Mouse (Mus musculus): ENCODE measurements around the gene Dnajc9. TPM values are rescaled to one million over a fixed set of nuclear protein-coding genes. Genes with fewer than 3 reads are reported as not detected.
A peak's percentile ranks its signal among the peaks of the same experiment; 100 is the strongest.

Gene Dnajc9
- total RNA-seq (2021), result 10 to 100 TPM in 1 of 2 experiments, 1 to 10 TPM in 1; 7.3 to 11.8 TPM
- long read RNA-seq, experiment 1, partial matches to known transcripts, result 1 of 6 reads
- long read RNA-seq, experiment 1, other reads (novel, unspliced or antisense), result 1 of 6 reads
- long read RNA-seq, experiment 2, transcript Dnajc9-201 (5 exons, 1,631 nt), result major isoform, 10 of 17 reads
- long read RNA-seq, experiment 2, partial matches to known transcripts, result 4 of 17 reads
- long read RNA-seq, experiment 2, other reads (novel, unspliced or antisense), result 3 of 17 reads

DNA sequence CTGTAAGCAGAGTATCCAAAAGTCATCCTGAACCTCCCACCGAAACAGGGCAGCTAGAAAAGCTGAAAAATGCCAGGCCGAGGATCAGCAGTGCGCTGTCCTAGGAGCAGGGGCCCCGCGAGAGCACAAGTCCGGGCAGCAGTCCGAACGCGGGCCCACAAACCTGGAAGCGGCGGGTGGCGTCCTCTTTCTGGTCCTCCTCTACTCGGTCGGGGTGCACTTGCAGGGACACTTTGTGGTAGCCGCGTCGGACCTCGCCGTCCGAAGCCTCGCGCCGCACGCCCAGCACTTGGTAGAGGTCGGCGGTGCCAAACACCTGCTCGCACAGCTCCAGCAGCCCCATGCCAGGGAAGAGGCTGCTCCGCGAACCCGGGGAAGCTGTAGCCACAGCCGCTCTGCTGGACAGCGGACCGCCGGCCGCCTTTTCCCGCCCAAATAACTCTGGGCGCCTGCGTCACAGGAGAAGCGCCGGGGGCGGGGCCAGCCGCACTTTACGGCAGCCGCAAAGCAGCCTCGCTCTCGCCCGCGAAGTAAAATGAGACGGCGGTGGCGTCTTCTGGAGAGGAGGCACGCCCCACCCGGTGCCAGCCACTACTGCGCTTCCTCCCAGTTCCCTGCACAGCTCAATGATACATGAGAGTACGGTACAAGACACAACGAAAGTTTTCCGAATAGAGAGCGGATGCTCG lies at the start of gene Dnajc9:
Gene Dnajc9, minus strand, starts transcription at position 470 of the 689 bp plus-strand sequence.
- intact Hi-C loops (cut with DNase I), result no loop called here
- DNase-seq, result peak; percentile 90 to 91

DNA sequence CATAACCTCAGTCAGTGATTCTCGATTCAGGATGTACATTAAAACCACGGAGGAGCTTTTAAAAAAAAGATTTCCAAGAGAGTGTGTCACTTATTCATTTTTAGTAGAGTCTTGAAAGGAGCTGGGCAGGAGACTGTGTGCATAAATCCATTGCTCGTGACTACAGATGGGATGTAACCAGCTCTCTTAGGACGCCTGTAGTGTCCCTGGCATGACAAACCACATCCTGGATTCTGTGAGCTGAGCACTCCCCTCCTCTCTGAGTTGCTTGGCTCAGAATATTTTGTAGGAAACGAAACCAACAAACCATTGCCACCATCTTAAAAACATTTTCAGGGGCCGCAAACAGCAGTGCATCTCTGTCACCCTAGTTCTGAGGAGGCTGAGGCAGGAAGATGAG lies 48.3 kb upstream of the Dnajc9 start:
- intact Hi-C loops (cut with DNase I), result no loop called here
- no peak for DNase-seq

DNA sequence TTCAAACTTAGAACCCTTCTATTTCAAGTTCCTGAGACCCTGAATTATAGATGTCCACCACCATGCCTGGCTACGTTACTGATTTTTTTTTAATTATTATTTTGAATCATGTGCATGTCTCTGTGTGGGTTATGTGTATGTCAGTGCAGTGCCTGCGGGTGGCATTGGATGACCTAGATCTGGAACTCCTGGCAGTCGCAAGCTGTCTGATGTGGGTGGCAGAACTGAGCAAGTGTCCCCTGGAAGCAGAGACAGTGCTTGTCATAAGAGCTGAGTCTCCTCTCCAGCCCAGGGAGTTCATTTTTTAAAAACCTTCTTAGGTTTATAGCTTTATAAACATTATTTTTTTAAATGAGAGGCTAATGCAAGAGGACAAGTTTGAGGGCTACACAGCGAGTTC lies 43.7 kb upstream of the Dnajc9 start:
- no peak for DNase-seq
- intact Hi-C loops (cut with DNase I), result no loop called here

DNA sequence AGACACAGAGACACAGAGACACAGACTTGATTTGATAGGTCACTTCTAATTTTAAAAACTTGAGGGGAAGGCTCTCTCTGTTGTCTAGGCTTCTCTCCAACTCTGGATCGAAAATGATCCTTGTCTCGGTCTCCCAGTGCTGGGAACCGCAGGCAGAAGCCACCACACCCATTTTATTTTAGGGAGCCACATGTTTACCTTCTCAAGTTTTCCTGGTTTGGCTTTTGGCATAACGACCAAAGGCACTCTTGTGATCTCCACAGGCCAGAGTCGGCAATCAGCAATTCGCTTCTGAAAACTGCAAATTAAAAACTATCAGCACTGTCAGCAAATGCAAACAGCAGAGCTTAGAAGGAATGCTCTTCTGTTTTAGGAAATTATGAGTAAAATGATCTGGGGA lies 43.0 kb upstream of the Dnajc9 start:
- peak in 1 of 2 experiments; percentile 7 for DNase-seq
- intact Hi-C loops (cut with DNase I), result loop anchor here (2.0 kb wide), 1 partner anchor 31 kb away; no protein-coding TSS in a partner anchor

DNA sequence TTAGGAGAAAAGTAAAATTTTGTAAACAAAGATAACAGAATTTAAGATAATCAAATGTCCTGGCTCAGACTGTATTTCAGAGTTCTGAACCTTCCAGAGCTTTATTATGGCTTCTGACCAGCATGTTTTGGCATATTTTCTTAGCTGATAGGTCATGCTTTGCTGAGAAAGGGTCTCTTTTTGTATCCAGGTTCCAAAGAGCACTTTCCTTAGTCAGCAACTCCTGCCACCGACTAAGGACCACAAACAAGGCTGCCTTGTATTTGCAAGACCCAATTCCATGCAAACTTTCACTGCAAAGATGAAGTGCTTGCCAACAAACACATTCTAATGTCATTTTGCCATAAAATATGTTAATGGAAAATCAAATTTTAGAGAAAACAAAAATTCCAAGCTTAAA lies 41.1 kb upstream of the Dnajc9 start:
- intact Hi-C loops (cut with DNase I), result loop anchor here (2.0 kb wide), 1 partner anchor 29 kb away; no protein-coding TSS in a partner anchor
- no peak for DNase-seq

DNA sequence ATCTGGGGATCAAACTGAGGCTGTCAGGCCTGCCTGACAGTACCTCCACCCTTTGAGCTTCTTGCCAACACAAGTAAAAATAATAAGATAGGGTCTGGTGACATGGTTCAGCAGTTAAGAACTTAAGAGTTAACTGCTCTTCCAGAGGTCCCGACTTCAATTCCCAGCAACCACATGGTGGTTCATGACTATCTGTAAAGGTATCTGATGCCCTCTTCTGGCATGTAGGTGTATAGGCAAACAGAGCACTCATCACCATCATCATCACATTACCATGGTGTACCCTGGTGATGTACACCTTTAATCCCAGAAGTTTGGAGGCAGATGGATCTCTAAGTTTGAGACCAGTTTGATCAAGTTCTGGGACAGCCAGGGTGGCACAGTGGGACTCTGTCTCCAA lies 39.9 kb upstream of the Dnajc9 start:
- intact Hi-C loops (cut with DNase I), result no loop called here
- DNase-seq, result no peak

DNA sequence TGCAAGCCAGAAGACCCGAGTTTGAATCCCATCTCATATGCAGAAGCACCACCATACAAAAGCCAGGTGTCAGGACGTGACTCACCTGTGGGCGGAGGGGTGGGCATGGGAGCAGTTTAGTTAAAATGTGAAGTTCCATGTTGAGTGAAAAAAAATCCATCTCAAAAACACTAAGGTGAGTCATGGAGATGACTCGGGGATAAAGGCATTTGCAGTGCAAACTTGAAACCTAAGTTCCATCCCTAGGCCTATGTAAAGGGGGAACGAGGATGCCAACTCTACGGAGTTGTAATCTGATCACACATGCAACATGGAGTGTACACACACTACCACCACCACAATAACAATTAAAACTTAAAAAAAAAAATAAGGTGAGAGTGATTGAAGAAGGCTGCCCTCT lies 34.3 kb upstream of the Dnajc9 start:
- no peak for DNase-seq
- intact Hi-C loops (cut with DNase I), result no loop called here

DNA sequence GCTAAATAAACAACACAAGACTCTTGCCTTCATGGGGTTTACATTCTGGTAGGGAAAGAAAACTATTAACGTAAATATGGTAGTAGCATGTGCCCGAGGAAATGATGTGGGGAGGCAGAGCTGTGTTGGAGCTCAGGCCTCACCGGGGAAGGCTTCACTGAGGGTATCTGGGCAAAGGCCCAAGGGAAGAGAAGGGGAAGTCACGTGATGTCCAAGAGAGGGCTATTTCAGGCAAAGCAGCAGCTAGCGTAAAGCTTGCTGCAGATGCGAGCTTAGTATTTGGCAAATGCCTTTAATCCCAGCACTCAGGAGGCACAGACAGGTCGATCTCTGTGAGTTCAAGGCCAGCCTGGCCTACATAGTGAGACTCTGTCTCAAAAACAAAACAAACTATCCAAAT lies 33.5 kb upstream of the Dnajc9 start:
- no peak for DNase-seq

DNA sequence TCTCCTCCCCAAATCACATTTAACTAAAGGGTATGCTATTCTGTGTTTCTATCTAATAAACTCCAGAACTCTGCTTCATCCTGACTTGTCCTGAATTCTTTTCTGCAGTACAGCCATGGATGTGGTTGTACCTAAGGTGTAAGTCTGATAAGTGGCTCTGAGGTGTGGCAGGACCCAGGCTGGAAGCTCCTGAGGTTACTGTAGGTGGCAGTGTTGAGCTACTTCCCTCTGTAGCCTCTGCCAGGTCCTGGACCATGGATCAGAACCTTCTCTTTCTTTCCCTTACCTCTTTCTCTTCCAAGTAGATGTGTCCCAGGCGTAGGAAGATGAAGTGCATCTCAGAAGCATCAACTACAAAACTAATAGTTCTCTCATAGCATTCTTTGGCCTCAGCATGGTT lies 11.4 kb upstream of the Dnajc9 start:
- DNase-seq, result no peak
- intact Hi-C loops (cut with DNase I), result loop anchor here (2.0 to 5.0 kb wide), 2 partner anchors 31 to 157 kb away; no protein-coding TSS in a partner anchor

More for the DNA sequence above, 33.5 kb upstream of the Dnajc9 start:
- intact Hi-C loops (cut with DNase I), result no loop called here

DNA sequence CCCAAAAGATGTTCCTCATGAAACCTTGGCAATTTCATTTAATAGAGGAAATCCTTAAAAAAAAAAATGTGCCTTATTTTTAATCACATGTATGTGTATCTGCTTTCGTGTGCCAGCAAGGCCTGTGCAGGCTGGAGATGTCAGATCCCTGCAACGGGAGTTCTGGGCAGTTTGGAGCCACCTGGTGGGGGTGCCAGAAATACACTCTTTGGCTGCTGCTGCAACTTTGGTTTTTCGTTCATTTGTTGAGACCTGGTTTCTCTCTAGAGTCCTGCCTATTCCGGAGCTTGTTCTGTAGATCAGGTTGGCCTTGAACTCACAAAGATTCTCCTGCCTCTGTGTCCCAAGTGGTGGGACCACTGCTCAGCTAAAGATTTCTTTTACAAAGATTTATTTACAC lies 10.2 kb upstream of the Dnajc9 start:
- DNase-seq, result no peak
- intact Hi-C loops (cut with DNase I), result no loop called here

DNA sequence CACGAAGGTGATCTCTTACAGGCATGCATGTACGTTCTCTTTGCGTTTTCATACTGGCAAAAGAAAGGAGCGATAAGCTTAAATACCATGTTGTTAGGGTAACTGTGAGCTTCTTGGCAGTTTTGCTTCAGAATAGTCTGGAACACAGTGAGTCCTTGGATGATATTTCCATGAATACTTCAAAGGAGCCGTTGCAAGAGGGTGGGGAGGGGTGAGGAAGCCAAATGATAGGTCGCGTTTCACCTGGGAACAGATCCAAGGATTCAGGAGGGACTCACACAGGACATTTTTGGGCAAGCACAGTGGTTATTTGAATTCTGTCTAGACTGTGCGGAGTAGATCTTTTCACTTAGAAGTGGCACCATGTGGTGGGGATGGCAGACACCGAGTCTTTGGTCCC lies 8.5 kb upstream of the Dnajc9 start:
- DNase-seq, result no peak

DNA sequence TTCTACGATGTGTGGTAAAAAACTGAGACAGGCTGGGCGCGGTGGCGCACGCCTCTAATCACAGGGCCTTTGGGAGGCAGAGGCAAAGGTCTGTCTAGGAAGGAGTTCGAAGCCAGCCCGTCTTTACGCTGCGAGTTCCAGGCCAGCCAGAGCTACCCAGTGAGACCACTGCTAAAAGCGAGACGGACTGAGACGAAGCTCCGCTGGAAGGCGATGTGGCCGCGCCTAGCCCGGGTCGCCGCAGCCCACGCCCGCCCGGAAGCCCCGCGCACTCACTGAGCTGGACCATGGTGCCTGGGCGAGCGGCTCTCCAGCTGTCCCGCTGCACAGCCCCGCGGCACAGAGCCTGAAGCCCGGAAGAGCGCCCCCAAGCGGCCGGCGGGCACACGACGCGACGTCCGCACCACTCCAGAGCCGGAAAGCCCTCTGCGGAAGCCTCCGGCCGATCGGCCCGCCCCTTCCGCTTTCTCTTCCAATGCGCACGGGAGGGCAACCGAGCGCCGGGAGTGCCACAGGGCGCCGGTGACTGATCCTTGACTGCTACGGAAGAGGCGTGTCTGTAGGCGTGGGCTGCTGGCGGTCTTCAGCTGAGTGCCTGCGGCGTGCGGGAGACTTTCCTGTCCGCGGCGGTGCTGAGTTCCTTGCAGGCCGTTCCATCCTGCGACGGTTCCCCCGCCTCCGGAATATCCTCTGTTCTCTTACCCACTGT lies 4.6 kb upstream of the Dnajc9 start, which contains the start of gene Mrps16:
Gene Mrps16, minus strand, starts transcription at position 430 of the 709 bp plus-strand sequence.
- peak; percentile 88 to 95 for DNase-seq
- intact Hi-C loops (cut with DNase I), result no loop called here

More for the DNA sequence above, 8.5 kb upstream of the Dnajc9 start:
- intact Hi-C loops (cut with DNase I), result no loop called here

DNA sequence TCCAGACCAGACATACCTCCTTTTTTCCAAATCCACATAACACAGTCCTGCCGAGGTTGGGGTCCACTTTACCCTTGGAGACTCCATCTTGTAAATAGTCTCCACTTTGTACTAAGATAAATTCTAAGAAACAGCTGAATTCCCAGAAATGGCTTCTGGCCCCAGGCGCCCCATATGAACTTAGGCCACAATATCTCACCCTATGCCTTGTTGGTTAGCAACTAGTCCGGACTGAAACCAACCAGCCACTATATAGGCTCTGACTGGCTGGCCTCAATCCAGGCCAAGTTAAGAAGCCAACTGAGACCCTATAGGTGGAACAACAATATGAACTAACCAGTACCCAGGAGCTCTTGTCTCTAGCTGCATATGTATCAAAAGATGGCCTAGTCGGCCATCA lies 3.6 kb upstream of the Dnajc9 start:
- DNase-seq, result no peak
- intact Hi-C loops (cut with DNase I), result no loop called here

DNA sequence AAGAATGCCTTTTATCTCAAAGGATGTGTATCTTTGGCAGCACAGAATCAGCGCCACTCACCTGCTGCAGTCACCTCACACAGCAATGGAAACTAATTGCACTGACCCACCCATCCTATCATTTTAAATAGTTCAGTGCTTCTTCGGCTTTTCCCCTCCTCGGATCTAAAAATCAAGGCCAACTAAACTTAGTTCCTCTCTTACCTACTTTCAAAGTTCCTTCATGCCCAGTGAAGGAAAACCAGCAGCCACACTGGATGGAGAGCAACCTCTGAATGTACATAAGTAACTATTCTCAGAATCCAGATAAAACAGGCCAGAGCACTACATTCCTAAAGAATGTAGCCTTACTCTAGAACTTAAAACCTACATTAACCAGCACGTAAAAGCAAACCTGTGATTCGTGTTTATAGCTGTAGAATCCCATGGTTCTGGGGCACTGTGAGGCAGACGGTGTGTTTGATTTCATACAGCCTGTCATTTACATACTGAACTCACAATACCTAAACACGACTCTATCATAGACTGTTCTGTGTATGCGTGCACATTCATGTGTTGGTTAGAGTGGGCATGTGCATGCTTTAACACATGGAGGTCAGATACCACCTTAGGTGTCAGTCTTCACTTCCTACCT lies 853 bp upstream of the Dnajc9 start:
- intact Hi-C loops (cut with DNase I), result no loop called here
- no peak for DNase-seq

DNA sequence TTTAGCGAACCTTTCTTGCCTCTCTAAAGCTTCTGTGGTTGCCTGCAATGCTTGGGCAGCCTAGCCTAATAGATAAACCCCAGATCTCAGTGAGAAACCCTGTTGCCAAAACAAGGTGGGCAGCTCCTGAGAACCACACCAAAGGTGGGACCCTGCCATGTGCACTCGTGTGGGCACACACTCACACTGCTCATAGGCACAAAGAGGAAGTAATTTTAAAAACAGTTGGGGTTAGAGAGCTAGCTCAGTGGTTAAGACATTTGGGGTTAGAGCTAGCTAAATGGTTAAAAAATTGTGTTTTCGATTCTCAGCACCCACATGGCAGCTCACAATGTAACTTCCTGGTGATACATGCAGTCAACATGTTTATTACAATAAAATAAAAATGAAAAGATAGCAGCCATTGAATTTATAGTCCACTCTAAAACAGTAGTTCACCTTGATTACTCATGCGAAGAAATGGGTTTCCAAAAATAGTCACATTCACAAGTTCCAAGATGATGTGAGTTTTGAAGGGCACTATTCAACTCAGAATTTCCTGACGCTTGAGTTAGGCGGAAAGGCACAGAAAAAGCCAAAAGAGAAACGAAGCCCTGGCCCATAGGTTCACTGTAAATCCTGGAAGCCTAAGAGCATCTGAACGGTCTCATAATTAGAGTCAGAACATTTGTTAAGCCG lies 8.8 kb downstream of the Dnajc9 start:
- intact Hi-C loops (cut with DNase I), result no loop called here

DNA sequence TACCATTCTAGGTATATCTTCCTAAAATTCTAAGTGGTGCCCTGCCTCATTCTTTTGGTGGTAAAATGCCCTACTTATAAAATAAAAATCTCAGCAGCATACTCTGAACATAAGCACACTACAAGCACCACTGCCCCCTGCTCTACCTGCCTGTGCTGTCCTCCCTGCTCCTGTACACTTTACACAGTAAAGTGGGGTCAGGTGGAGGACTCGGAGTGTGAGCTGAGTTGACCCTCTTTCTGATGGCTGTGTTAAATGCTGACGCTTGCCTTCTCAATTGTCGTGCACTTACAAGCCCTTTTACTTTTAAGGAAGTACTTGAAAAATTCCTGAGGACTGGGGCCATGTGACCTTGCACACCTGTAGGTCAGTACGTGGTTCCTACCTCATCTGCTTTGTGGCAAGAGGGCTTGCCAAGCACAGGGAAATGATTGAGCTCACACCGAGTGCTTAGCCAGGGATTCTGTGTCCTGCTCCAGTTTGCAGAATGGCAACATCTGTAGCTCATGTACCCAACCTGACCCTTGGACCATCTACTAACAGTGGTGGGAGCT lies 9.5 kb downstream of the Dnajc9 start:
- intact Hi-C loops (cut with DNase I), result no loop called here
- no peak for DNase-seq

More for the DNA sequence above, 8.8 kb downstream of the Dnajc9 start:
- DNase-seq, result no peak

DNA sequence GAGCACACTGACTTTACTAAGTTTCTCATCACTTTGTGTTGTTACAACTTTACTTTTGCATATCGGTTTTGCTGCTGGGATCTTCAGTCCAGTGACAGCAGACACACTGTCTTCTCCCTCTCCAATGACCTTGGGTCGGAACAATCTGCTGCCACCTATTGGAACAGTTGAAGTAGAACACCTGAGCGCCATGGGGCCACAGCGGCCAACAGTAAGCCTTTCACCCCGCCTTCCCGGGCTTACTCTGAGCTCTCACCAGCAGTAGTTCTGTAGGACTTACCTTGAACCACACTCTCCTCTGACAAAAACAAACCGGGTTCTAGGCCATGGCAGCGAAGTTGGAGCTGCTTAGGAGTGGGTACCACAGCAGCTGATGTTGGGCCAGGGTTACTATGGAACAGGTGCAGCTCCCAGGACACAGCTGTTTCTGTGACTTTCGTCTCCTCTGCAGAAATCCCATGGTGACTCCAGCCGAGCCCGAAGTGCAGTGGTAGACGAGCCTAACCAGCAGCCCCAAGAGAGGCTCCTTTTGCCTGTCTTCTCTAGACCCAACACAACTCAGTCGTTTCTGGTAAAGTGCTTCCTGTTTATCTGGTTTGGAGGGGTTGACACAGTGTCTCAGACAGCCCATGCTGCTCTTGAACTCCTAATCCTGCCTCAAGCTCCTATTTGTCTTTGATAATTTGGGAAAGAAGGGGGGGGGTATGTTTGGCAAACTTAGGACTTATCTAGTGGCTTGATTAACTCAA lies 10.2 kb downstream of the Dnajc9 start:
- DNase-seq, result no peak
- intact Hi-C loops (cut with DNase I), result no loop called here

DNA sequence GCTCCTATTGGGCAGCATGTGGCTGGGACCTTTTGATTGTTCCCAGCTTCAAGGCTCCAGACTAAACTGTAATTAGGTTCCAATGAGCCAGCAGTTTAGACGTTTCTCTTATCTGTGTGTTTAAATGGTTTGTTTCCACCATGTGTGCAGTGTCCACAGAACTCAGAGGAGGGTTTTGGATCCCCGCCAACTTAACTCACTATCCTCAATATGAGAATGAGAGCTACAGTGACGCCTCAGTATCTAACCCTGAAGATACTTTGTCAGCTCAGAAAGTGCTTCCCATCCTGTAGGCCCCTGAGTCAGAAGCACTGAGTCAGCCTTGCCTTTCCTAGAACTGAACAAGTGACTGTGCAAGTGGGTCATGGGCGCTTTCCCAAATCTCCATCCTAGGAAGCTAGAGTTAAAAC lies 11.6 kb downstream of the Dnajc9 start:
- intact Hi-C loops (cut with DNase I), result no loop called here
- DNase-seq, result no peak

DNA sequence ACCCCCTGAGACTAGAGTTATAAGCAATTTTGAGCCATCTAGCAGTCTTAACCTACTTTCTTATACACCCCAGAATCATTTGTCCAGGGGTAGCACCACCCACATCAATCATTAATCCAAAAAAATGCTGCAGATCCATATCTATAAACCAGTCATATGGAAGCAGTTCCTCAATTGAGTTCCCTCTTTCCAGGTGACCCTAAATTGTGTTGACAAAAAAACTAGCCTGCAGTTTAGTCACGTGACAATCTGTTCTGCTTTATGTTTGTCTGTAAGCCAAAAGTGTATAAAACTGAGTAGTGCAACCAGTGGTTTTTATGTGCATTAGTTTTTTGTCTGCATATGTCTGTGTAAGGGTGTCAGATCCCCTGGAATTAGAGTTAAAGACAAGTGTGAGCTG lies 16.9 kb downstream of the Dnajc9 start:
- no peak for DNase-seq
- intact Hi-C loops (cut with DNase I), result no loop called here

Measured in gastrocnemius, postnatal 36 days (tissue).